Mouse (Mus musculus): ENCODE measurements around the gene Fcrl6.
A peak's percentile ranks its signal among the peaks of the same experiment; 100 is the strongest.

Fcrl6 gene

GRCm38 (mm10) chr1:172602326-172602725, at the start of gene Fcrl6:
TSS of gene Fcrl6 (minus strand) at chr1:172602551.
- no peak for DNase-seq

DNA sequence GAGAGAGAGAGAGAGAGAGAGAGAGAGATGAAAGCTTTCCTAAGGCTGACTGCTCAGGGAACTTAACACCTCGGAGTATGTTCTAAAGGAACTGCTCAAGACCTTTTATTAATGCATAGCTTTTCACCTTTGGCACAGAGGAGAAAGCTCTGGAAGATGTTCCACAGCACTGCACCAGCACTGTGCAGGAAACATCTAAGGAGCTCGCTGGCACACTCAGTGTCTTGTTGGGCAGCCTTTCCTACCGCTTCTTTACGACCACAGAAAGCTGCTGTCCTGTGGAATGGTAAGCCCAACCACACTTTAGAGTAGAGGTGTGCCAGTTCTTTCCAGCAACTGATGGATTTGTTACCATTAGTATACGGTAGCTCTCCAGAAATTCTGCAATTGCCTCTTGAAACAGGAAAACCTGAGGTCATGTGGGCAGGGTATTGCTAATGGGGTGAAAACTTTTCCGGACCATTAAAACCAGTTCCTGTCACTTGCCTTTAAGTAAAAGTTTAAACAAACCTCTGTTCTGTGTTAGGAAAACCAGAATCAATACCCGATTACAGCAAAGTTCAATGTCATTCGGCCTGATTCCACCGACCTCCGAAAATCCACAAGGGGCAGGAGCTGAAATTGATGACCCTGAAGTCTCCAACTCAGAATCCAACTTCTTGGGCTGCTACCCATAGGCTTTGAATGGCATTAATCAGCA, 49.1 kb upstream of the Fcrl6 start:
- DNase-seq: no peak

DNA sequence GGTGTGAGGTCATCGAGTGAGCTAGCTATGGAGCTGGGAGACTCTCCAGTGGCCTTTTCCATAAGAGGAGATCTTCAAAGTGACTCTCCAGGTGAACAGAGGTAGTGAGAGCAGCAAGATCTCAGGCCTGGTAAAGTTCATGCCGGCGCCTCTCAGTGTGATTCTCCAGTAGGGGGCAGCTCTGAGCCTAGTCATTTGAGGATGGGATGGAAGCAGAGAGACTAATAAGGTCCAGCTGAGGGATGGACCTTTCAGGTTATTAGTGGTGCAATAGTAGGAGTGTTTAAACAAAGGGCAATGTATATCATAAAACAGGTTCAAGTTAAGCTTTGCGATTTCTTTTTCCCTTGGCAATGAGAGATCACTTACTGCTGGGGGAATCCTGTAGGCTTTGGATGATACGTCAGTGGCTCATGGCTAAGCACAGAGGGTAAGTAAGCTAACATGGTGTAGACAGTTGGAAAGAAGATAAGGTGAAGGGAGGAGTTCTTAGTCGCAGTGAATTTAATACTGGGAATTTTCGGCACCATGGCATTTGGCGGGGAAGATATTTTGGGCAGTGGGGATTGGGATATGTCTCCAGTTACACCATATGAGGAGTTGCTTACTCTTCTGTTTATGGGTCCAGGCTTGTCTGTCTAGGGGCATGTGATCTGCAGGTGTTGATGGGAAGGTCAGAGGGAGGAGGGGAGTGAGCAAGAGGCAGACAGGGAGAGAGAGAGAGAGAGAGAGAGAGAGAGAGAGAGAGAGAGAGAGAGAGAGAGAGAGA, 48.4 kb upstream of the Fcrl6 start:
- no peak for DNase-seq

- DNase-seq: no peak
These were observed 47.0 kb upstream of the Fcrl6 start for GRCm38 (mm10) chr1:172649396-172649795.

- no peak for DNase-seq
These were observed 44.9 kb upstream of the Fcrl6 start for GRCm38 (mm10) chr1:172647236-172647635.

DNA sequence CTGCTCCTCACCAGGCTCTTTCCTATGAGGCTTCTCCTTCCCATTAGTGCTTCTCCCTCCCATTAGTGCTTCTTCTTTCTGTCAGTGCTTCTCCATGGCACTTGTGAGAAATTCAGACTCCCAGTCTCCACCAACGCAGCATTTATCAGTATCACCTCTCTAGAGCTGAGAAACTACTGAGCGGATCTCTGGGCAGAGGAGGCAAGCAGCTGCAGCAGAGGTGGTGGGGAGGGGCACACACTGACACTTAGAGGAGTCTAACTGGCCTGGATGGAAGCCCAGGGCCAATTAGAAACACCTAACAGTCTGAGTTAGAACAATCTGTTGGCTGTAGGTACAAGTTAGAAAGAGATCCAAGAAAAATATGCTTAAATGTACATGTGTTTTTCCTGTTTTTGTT, 36.4 kb upstream of the Fcrl6 start:
- DNase-seq: no peak

- no peak for DNase-seq
These were observed 35.5 kb upstream of the Fcrl6 start for GRCm38 (mm10) chr1:172637801-172638200.

GRCm38 (mm10) chr1:172636266-172636665, 33.9 kb upstream of the Fcrl6 start:
- no peak for DNase-seq

DNA sequence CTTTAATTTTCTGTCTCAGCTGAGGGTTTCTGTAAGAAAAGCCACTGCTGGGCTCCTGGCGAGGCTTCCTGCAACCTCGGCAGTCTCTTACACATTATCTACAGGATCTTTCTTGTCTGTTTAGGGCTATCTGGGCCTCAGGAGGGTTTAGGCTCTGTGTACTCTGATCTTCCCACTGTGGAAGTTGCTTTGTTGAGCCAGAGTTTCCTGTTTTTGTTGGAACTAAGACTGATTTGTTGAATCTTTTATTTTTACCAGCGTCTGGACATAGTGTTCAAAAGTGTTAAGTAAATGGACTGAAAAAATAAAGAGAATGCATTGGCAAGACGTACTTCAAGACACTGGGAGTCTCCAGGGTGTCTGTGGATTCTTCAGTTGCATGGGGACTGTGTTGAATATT, 32.9 kb upstream of the Fcrl6 start:
- DNase-seq: no peak

DNA sequence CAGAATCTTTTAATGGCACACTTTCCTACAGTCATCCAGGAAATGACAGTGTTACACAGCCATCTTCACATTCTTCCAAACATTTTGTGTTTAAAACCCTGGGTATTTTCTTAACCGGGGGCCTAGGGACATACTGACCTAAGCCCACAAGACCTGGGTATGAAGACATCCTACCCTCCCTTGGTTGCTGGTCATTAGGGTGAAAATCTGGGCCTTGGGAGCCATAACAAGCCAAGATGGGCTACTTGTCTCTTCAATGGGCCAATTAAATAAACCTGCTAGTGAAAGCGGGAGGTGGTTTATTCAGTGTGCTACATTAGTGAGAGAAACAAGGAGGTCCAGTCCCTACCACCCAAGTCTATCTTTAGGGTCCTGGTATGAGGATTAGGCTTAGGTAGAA, 31.8 kb upstream of the Fcrl6 start:
- no peak for DNase-seq

DNA sequence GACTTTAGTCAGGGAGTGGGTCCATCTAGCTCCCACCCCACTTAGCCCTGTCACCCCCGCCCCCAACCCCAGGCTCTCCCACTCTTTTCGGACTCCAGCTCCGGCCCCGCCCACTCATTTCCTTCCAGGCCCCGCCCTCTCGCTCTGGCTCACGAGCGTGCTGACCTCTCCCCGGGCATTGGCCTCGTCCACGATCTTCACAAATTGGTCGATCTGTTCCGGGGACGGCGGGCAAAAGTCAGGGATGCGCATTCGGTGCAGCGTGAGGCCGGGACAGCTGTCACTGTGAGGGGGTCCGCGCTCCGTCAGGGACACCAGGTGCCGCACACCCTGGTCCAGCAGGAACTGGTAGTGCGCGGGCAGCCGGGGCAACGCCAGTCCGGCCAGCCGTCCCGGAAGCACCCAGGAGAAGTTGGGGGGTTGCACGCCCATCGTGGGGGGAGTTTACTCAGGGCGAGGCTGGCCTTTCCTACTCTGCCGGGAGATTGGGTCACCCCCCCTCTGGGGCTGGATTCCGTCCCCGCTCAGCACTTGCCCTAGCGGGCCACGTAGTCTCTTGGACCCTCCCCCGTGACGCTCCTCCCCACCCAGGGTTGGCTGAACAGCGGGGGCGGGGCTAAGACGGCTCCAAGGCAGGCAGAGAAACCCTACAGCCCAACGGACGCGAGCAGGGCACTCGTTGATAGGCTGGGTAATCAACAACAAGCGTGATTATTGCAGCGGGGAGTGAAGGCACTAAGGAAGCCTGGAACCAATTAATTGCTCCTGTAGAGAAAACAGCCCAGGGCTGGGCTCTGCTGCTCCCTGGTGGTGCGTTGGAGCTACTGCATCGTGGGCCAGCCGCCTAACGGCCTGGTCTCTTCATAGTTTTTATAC, 30.3 kb upstream of the Fcrl6 start, which contains the start of gene Dusp23:
TSS of gene Dusp23 (minus strand) at position 512 of the 876 bp plus-strand sequence.
- peak; percentile 96 for DNase-seq

DNA sequence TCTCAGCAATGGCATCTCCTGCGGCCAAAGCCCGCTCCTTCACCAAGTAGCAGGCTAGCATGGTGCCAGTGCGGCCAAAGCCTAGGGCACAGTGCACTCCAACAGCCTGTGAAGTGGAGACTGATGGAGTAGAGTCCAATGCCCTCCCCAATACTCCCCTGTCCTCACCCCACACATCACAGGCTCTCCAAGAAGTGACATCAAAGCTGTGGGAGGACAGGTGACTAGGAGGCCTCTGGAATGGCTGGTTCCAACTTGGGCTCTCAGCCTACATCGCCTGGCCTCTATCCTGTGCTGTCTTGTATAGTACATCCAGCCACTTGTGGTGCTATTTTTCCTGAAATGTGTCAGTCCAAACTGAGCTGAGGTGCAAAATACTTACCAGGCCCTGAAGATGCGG, 29.4 kb upstream of the Fcrl6 start:
- DNase-seq: peak; percentile 11

DNA sequence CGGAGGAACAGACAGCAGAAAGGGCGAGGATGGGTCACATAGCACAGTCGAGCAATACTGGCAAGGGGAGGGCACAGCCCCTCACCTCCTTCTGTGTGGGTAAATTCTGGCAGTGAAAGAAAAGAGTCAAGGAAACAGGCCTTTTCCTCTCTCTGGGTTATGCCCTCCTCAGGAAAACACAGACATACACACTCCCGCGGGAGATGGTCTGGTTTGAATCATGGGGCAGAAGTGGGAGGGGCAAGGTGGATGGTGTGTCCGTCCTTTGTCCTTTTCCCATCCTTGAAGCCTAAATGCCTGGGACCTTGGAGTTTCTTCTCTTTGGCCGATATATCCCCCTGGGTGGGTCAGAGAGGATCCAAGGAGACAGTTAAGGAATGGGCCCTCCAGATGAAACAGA, 27.5 kb upstream of the Fcrl6 start:
- no peak for DNase-seq

- no peak for DNase-seq
These were observed 24.0 kb upstream of the Fcrl6 start for GRCm38 (mm10) chr1:172626306-172626705.

DNA sequence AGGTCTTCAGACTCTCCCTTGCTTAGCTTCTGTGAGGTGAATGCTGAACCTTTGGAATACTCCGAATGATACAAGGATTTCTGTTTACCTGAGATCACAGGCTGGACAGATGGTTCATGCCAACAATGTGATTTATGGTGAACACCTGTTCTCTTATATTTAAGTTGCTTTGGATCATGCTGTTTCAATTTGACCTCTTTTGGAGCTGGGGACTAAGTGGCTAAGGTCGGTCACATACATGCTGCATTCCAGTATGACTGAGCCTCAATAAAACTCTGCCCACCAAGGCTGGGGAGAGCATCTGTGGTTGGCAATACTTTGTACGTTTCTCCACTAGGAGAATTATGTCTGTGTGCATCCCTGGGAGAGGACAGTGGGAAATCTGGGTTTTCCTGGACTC, 21.7 kb upstream of the Fcrl6 start:
- no peak for DNase-seq

- DNase-seq: no peak
These were observed 21.2 kb upstream of the Fcrl6 start for GRCm38 (mm10) chr1:172623599-172623998.

GRCm38 (mm10) chr1:172619235-172619634, 16.9 kb upstream of the Fcrl6 start:
- peak; percentile 72 for DNase-seq

DNA sequence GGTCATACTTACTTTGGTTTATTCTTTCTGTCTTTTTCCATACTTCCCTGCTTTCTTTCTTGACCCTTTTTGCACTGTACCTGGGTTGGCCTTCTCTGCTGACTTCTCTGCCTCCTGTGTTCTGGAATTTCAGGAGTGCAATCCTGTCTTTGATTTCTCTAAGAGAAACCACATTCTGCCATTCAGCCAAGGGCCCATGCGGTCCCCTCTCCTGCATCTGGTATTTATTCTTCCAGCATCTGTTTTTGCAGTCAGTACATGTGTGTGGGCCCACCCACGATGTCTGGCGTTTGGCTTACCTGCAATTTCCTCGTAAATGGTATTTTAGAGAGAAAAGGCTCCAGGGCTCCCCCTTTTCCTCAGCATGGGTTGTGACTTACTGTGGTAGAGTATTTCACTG, 15.8 kb upstream of the Fcrl6 start:
- DNase-seq: no peak

DNA sequence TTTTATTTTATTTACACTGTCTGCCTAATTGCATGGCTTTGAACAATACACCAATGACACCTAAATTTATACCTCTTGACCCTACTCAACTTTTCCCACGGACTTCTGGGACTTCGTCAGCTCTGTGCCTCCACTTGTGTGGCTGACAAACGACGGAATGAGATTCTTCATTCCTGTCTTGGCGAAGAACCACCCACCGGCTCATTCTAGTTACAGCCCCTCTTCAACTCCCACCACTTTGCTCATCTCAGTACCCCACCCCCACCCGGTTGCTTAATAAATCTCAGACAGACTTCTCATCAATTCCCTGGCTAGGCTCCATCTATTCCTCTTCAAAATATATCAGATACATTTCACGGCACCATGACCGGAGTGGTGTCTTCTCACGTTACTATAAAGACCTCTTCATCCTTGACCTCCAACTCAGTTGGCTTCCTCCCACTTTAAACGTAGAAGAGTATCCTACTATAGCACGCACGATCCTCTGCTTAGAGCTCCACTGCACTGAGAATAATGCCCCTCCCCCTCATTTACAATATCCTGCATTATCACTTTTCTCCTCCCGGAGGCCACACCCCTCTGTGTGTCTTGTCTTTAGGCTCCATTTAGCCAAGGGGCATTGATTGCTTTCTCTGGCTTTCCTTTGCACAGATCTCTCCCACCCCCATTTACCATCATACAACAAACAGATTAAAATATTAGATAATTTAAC, 15.2 kb upstream of the Fcrl6 start:
- DNase-seq: no peak

DNA sequence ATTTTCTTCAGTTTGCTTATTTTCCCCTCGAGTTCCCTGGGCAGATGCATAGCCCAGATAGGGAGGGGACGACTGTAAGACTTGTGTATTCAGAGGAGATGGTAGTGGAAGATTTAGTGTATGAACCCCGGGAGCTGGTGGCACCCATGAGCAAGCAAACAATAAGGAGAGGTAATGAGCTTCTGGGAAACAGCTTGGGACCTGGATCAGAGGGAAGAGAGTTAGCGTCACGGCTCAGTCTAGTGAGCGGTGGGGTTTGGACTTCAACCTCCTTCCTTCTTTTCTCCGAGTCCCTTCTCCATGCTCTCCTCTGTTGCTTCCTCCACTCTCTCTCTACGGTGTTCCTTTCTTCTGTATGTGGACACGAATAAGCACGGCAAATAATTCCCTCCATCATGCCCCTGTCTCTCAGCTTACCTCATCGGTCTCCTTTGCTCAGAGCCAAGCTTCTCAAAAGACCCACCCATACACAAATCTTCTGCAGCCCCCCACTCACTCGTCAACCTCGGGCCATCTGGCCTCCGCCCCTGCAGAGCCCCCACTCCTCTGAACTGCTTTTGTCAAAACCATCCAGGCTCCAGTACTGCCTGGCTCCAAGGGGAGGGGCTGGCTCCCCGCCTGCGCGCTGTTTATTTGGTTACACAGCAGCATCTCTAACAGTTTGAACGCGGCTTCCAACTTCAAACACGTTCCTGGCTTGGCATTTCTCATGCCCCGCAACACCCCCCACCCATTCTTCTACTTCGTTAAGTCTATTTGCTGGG, 14.4 kb upstream of the Fcrl6 start:
- no peak for DNase-seq

- no peak for DNase-seq
These were observed 13.1 kb upstream of the Fcrl6 start for GRCm38 (mm10) chr1:172615412-172615811.

DNA sequence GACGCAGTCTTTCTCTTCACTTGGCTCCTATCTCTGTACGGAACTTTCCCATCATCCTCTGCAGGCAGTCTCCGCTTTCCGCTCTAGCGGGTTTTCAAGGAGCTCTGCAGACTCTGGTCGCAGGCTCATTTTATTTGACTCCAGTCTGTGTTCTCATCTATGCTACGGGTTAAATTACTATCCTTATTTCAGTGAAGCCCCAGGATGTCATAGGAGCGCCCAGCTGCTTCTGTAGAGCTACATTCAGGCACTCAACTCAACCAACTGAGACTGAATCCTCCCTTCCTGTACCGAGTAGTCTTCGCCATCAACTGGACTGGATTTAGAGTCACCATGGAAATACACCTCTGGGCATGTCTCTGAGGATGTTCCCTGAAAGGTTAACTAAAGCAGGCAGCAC, 12.3 kb upstream of the Fcrl6 start:
- DNase-seq: no peak
